Mouse (Mus musculus) heart, embryonic 13.5 days (tissue): ENCODE measurements at regions not wholly inside any gene's neighbourhood (a gene's known extent, or its start where the extent isn't known, plus 50 kb on each side); places are given as distances from the start of the nearest gene placed in this dataset.

Source experiments
- ATAC-seq: fragments of 200-750 bp; cut with Nextera tagmentation; 2 replicates; pipeline ENCODE4 v1.8.0; 2017; ENCODE audit warnings: moderate TSS enrichment; ENCODE audit not compliant: insufficient number of reproducible peaks, low FRiP score, low TSS enrichment; ENCODE audit errors: extremely low read depth
- H3K27ac ChIP-seq: fragments of 300-500 bp; sonication (generic); replicated peaks from 2 replicates; pipeline ENCODE4 v1.5.1; 2015; ENCODE audit warnings: moderate library complexity, mild to moderate bottlenecking, inconsistent platforms
- H3K27me3 ChIP-seq: fragments of 300-500 bp; sonication (generic); replicated peaks from 2 replicates; pipeline ENCODE4 v1.6.1; 2015; ENCODE audit warnings: mild to moderate bottlenecking, inconsistent platforms
- H3K36me3 ChIP-seq: fragments of 300-500 bp; sonication (generic); 2 replicates; pipeline ENCODE4 v1.6.1; 2015; ENCODE audit warnings: mild to moderate bottlenecking, inconsistent platforms
- H3K4me1 ChIP-seq: fragments of 300-500 bp; sonication (generic); 2 replicates; pipeline ENCODE4 v1.6.1; 2015; ENCODE audit warnings: inconsistent platforms
- H3K4me2 ChIP-seq: fragments of 300-500 bp; sonication (generic); 2 replicates; pipeline ENCODE4 v1.6.1; 2015; ENCODE audit warnings: inconsistent platforms, mild to moderate bottlenecking, moderate library complexity
- H3K4me3 ChIP-seq: fragments of 300-500 bp; sonication (generic); 2 replicates; pipeline ENCODE4 v1.5.1; 2015; ENCODE audit warnings: moderate library complexity, mild to moderate bottlenecking, inconsistent platforms
- H3K9ac ChIP-seq: fragments of 300-500 bp; sonication (generic); 2 replicates; pipeline ENCODE4 v1.6.1; 2015; ENCODE audit warnings: inconsistent platforms, mild to moderate bottlenecking, moderate library complexity
- H3K9me3 ChIP-seq: fragments of 300-500 bp; sonication (generic); 2 replicates; pipeline ENCODE4 v1.6.1; 2016; ENCODE audit warnings: inconsistent platforms
- WGBS: fragments of 180-500 bp; shearing (Covaris S2); methylation state at CpG from one replicate; pipeline ENCODE4 v1.1.7; 2015; ENCODE audit warnings: mixed read lengths; 5-methylcytosine and 5-hydroxymethylcytosine counted together

DNA sequence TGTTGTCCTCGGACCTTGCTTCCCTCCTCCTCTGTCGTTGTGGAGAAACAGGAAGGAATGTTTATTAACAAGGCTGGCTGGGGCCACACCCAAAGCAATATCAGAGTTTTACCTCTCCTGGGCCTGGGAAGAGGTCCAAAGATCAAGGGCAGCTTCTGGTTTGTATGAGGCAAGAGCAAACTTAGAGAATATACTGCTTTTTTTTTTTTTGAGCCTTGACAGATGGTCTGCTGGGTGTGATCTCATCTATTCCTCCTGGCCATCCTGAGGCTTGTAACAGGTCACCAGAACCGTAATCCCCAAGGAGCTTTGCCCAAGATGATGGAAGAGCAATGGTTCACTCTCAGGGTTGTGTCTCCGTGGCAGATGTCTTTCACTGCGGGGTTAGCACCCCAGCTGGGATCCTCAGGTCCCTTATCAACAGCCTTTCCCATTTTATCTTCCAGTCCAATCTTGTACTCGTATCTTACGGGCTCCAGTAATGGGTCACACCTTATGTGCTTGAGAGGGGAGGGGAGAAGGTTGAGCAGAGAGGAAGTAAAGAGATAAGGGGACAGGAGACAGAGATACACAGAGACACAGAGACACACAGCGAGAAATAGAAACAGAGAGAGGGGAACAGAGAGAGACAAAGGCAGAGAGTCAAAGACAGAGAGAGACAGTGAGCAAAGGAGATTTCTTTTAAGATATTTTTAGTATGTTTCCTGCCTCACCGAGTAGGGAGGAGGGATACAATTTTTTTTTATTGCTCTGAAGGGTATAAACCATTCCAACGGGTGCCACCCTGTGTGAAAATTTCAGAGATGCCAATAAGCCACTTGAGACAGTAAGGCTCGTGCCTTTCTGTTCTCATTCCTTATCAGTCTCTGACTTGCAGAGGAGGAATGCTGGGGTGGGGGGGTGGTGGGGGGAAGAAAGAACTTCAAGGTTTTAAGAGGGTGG is 134.6 kb upstream of the Cdkn2b start:
- Histone ChIP-seq H3K9me3 (no peaks in the 10 kb centered on the region), H3K36me3 (no peaks in the 10 kb centered on the region), H3K4me1 (peaks cover 17% of the 10 kb centered on the region), H3K9ac (no peak overlapping the region), H3K27me3 (no peaks in the 10 kb centered on the region), H3K4me3 (no peak overlapping the region), H3K27ac (no peak overlapping the region; the same call in 1 of the 2 replicates), H3K4me2 (peak overlapping the region; percentile 44)
- ATAC-seq: no peak
- 12% methylated on average over 11 of the region's 11 CpGs for WGBS

DNA sequence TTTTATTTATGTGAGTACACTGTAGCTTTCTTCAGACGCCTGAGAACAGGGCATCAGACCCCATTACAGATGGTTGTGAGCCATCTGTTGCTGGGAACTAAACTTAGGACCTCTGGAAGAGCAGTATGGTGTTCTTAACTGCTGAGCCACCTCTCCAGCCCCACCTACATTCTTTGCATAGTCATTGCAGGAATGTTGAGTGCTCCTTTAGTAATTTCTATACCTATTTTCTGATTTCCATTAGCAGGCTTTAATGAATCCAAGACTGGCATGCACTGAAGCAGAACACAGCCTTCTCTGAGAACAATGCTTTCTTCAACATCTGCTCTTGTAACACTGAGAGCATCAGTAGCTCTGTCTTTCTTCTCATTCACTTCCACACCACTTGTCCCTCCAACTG is 131.7 kb upstream of the Cdkn2b start:
- no peaks in the 10 kb centered on the region for H3K9me3 ChIP-seq
- no peak for ATAC-seq
- no peak overlapping the region for H3K4me3 ChIP-seq
- WGBS: 50% methylated on average over 1 of the region's 1 CpGs
- H3K36me3 ChIP-seq: no peaks in the 10 kb centered on the region
- H3K27ac ChIP-seq: no peak overlapping the region
- H3K27me3 ChIP-seq: no peaks in the 10 kb centered on the region
- H3K9ac ChIP-seq: no peak overlapping the region
- H3K4me2 ChIP-seq: no peak overlapping the region
- peaks cover 17% of the 10 kb centered on the region for H3K4me1 ChIP-seq

DNA sequence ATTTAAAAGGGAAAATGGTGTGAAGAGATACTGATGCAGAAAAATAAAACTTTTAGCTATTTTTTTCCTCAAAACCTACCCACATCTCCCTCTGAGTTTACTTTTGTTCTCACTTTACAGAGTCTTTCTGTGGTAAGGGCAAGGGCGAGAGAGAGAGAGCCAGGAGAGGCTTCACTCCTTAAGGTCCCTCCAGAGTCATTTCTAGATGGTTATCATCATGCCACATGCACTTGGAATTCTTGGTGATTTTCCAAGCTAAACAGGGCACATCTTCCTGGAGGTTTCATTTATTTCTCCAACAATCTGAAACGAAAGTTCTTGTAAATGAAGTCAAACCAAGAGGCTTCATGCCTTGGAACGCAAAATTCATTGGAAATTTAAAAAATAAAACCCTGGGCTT is 130.0 kb upstream of the Cdkn2b start:
- no peak for ATAC-seq
- H3K36me3 ChIP-seq: no peaks in the 10 kb centered on the region
- no peaks in the 10 kb centered on the region for H3K27me3 ChIP-seq
- no peaks in the 10 kb centered on the region for H3K9me3 ChIP-seq
- 56% methylated on average over 3 of the region's 3 CpGs for WGBS
- no peak overlapping the region for H3K9ac ChIP-seq
- no peak overlapping the region for H3K4me3 ChIP-seq
- H3K4me2 ChIP-seq: no peak overlapping the region
- peaks cover 9% of the 10 kb centered on the region for H3K4me1 ChIP-seq
- no peak overlapping the region for H3K27ac ChIP-seq

DNA sequence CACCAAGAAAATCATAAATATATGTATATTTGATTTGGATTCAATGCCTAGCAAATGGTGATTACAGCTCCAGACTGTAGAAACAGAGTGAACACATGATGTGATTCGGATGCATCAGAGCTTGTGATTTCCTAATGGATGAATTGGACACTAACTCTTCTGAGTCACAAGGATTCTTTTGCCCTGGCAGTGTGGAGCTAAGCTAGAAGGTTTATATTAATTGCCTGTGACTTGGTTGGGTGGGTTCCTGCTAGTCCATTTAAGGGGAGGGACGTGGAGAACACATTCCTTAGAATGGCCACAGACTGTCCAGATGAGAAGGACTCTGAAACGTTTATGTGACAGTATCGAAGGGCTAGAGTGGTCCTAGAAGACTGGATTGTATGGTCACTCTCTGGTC is 129.5 kb upstream of the Cdkn2b start:
- ATAC-seq: no peak
- 60% methylated on average over 4 of the region's 4 CpGs for WGBS
- no peak overlapping the region for H3K27ac ChIP-seq
- no peaks in the 10 kb centered on the region for H3K9me3 ChIP-seq
- H3K4me1 ChIP-seq: peaks cover 4% of the 10 kb centered on the region
- no peak overlapping the region for H3K4me3 ChIP-seq
- H3K4me2 ChIP-seq: no peak overlapping the region
- H3K27me3 ChIP-seq: no peaks in the 10 kb centered on the region
- H3K9ac ChIP-seq: no peak overlapping the region
- no peaks in the 10 kb centered on the region for H3K36me3 ChIP-seq

DNA sequence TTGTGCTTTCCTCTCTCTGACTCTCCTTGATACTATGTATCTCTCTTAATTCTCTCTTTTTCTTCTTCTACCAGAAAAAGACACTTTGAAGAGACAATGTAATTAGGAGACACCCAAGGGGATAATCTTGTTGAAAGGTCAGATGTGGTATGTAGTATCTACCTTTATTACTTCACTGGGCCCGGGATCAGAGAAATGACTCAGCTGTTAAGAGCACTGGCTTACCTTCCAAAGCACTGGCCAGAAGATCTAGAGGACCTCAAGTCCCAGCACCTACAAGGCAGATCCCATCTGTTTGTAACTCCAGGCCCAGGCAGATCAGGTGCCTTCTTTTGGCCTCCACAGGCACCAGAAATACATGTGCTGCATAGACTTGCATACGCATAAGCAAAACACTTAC is 127.8 kb upstream of the Cdkn2b start:
- ATAC-seq: no peak
- WGBS: 78% methylated on average over 2 of the region's 2 CpGs
- H3K4me1 ChIP-seq: no peaks in the 10 kb centered on the region
- no peaks in the 10 kb centered on the region for H3K9me3 ChIP-seq
- H3K36me3 ChIP-seq: no peaks in the 10 kb centered on the region
- no peaks in the 10 kb centered on the region for H3K27me3 ChIP-seq
- H3K4me2 ChIP-seq: no peak overlapping the region
- no peak overlapping the region for H3K9ac ChIP-seq
- H3K27ac ChIP-seq: no peak overlapping the region
- H3K4me3 ChIP-seq: no peak overlapping the region

DNA sequence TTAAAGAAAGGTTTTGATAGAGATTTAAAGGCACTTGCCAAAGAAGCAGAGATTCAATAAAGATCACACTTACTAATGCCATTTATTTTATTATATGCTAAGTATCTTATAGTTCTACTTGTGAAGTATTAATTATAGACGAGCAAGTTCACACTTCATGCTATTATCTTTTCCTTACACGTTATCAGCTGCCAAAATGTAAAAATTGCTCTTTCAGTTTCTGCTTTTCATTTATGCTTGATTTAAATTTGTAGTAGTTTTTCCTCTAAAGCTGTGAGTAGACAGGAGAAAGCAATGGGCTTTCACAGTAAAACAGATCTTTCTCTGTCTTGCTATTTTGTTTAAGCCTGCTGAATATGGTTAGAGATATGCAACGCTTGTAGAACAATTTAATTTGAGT is 125.9 kb upstream of the Cdkn2b start:
- Histone ChIP-seq H3K27me3 (no peaks in the 10 kb centered on the region), H3K36me3 (no peaks in the 10 kb centered on the region), H3K27ac (no peak overlapping the region), H3K4me1 (no peaks in the 10 kb centered on the region), H3K9me3 (no peaks in the 10 kb centered on the region), H3K4me3 (no peak overlapping the region), H3K4me2 (no peak overlapping the region), H3K9ac (no peak overlapping the region)
- ATAC-seq: no peak
- WGBS: 66% methylated on average over 3 of the region's 3 CpGs

DNA sequence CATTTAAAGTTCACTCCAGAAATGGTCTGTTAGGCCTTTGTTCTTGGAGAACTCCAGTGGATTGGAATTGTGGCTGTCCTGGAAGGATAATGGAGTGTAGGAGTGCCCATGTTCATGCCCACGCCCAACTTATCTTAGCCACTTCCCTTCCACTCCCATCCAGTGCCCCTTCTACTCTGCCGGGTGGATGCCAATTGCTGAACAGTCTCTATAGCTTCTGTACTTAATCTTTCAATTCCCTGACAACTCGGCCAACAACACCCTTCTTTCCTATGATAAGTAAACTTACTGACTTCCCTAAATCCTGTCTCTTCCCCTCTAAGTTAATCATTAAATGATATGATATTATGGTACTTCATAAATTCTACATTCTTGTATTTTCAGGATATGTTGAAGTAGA is 123.3 kb upstream of the Cdkn2b start:
- H3K27me3 ChIP-seq: no peaks in the 10 kb centered on the region
- 55% methylated on average over 3 of the region's 3 CpGs for WGBS
- no peak overlapping the region for H3K4me3 ChIP-seq
- no peaks in the 10 kb centered on the region for H3K9me3 ChIP-seq
- no peak overlapping the region for H3K27ac ChIP-seq
- H3K4me1 ChIP-seq: no peaks in the 10 kb centered on the region
- ATAC-seq: no peak
- H3K4me2 ChIP-seq: no peak overlapping the region
- H3K36me3 ChIP-seq: no peaks in the 10 kb centered on the region
- H3K9ac ChIP-seq: no peak overlapping the region

DNA sequence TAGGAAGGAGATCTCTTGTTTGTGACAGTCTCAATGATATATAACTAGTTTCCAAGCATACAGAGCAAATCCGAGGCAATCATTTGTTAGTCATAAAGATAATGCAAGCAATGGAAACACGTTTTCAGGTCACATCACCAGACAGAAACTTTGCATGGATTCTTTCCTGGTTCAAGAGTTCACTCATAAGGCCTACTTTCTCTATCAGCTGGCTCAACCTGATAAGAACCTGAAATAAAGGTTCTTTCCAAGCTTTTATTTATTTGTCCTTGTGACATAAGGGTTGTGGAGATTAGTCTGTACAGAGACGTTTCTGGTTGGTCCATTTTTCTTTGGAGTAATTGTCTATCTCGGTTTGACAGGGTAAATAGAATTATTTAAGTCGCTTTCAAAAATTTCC is 122.7 kb upstream of the Cdkn2b start:
- H3K9ac ChIP-seq: no peak overlapping the region
- H3K27ac ChIP-seq: no peak overlapping the region
- H3K36me3 ChIP-seq: no peaks in the 10 kb centered on the region
- 46% methylated on average over 5 of the region's 5 CpGs for WGBS
- no peak overlapping the region for H3K4me3 ChIP-seq
- peaks cover 1% of the 10 kb centered on the region for H3K4me1 ChIP-seq
- ATAC-seq: no peak
- no peaks in the 10 kb centered on the region for H3K9me3 ChIP-seq
- no peak overlapping the region for H3K4me2 ChIP-seq
- H3K27me3 ChIP-seq: no peaks in the 10 kb centered on the region

DNA sequence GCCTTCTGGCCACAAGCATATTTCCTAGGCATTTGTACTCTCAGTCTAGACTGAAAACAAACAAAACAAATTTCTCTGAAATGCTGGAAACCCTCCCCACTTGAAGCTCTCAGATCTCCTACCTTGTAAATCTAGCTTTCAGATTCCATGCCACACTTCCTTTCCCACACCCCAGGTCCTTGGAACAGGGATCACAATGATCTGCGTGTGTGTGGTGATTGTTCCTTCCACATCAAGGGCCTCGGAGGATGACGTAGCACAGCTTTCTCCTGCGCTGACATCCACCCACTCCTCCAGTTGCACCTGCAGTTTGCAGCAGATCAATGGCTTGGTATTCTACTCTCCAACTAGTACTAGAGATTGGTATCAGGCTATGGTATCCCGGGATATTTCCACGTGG is 120.7 kb upstream of the Cdkn2b start:
- no peak overlapping the region for H3K4me3 ChIP-seq
- no peaks in the 10 kb centered on the region for H3K27me3 ChIP-seq
- no peaks in the 10 kb centered on the region for H3K9me3 ChIP-seq
- no peaks in the 10 kb centered on the region for H3K36me3 ChIP-seq
- ATAC-seq: no peak
- WGBS: 69% methylated on average over 6 of the region's 6 CpGs
- no peak overlapping the region for H3K27ac ChIP-seq
- H3K4me1 ChIP-seq: peaks cover 16% of the 10 kb centered on the region
- no peak overlapping the region for H3K4me2 ChIP-seq
- H3K9ac ChIP-seq: no peak overlapping the region

DNA sequence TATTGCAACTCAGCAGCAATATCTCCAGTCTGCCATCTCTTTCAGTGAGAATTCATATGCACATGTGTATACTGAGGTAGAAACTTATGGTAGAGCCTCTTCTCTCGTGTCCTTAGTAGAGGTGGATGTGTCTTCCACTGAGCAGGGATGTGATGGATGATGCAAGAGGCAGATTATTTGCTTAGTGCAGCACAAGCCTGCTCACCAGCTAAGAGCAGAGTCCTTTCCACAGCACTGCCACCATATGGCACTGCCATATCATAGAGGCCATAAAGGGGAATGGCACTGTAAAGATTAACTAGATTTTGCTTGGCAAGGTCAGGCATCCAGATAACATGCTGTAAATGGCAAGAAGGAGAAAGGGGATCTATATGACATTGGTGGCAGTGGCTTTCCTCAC is 117.6 kb upstream of the Cdkn2b start:
- WGBS: 62% methylated on average over 1 of the region's 1 CpGs
- Histone ChIP-seq H3K4me3 (no peak overlapping the region), H3K9me3 (no peaks in the 10 kb centered on the region), H3K4me1 (peaks cover 16% of the 10 kb centered on the region), H3K27me3 (no peaks in the 10 kb centered on the region), H3K27ac (peak overlapping the region; percentile 61), H3K4me2 (no peak overlapping the region), H3K9ac (no peak overlapping the region), H3K36me3 (no peaks in the 10 kb centered on the region)
- no peak for ATAC-seq

DNA sequence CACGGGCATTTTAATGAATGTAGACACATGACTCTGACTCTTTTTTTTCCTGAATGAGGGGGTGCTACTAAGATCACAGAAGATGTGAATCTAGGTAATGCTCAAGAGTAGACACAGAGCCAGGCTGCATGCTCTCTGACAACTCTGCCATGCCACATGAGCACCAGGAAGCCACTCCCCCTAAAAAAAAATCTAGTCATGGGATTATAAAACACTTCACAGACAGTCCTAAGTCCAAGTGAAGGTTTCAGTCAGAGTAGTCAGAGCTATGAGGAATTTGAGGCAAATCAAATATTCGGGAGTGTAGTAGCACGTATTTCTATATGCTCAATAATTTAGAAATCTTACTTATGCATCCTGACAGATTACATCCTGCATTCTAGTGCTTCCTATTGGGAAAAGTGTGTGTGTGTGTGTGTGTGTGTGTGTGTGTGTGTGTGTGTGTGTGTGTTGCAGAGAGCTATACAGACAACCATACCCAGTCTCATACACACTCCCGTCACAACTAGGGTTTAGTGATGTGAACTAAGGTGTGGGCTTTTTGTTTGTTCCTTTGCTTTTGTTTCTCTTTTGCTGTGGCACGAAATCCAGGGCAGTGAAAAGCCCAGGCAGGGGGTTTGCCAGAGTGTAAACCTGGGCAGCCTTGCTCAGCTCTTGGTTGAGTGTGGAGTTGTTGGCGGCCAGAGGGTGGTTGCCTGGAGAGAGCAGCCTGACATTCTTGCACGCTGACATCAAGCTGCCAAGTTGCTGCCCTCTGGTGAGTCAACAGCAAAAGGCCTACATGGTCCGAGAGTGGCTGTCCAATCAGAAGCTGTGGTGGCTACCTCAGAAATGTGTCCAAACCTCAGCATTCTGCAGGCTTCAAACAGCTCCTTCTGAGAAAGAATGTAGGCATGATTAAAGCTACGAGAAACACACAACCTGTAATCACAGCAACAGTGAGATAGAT is 116.8 kb upstream of the Cdkn2b start:
- Histone ChIP-seq H3K4me1 (peaks cover 16% of the 10 kb centered on the region), H3K4me3 (no peak overlapping the region), H3K27me3 (no peaks in the 10 kb centered on the region), H3K9me3 (no peaks in the 10 kb centered on the region), H3K4me2 (peak overlapping the region; percentile 30), H3K9ac (no peak overlapping the region), H3K36me3 (no peaks in the 10 kb centered on the region), H3K27ac (peak overlapping the region; percentile 61)
- 40% methylated on average over 9 of the region's 9 CpGs for WGBS
- ATAC-seq: peak; percentile 67; the same call in 1 of the 2 replicates
